Mouse (Mus musculus) frontal cortex, postnatal 14 days (tissue): Measurements from ENCODE around the gene Zfp933.
"Not testable (repeated sequence)": the region's sequence is repeated elsewhere in the genome, so short reads cannot be mapped to it uniquely, and the experiment has no call there.

Source experiments
- DNase-seq, 2 experiments: peaks; one replicate each; pipeline ENCODE4 v3.0.0; 2022; ENCODE audit warnings: low spot score in 2 of 2

Gene Zfp933

DNA sequence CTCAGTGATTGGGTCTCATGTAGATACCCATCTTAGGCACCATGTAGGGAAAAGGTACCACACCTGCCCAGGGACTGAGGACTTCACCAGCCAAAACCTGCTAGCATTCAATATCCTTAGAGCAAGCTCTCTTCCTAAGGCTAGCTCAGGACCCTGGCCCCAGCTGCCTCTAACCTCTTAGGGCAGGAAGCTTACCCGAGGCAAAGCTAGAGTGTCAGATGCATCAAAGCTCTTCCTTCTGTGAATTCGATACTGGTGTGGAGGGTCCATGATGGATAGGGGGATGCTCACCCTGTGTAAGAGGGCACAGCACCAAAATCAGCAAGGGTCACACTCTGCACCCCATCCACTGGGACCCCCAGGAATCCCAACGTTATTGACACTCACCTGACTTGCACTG lies 13.9 kb upstream of the Zfp933 start:
- no peak for DNase-seq

DNA sequence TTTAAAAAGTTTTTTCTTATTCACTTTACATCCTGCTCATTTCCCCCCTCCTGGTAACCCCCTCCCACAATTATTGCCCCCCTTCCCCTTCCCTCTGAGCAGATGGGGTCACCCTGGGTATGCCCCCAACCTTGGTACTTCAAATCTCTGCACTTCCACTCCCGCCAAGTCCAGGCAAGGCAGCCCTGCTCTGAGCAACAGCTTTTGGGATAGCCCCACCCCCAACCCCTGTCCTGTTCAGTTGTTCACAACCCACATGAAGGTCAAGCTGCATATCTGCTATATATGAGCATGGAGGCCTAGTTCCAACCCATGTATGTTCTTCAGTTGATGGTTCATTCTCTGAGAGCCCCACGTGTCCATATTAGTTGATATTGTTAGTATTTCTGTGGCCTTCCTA lies 2.6 kb upstream of the Zfp933 start:
- no peak for DNase-seq

DNA sequence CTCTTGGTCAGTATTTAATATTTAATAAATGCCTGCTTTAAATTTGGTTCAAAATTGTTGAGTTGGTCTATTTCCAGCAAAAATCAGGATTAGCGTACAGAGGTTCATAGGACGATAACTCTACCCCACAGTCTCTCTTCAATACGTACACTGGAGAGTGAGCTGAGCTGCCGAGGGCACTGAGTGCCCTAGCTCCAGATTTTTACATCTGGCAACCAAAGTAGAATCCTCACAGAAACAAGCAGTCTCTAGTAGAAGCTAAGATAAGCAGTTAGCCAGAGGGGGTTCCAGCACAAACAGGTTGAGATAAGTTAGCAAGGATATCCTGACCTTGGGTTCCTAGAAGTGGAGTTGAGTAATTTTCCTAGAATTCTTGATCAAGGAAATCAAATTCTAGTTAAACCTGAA lies 422 bp upstream of the Zfp933 start:
- DNase-seq, result no peak

DNA sequence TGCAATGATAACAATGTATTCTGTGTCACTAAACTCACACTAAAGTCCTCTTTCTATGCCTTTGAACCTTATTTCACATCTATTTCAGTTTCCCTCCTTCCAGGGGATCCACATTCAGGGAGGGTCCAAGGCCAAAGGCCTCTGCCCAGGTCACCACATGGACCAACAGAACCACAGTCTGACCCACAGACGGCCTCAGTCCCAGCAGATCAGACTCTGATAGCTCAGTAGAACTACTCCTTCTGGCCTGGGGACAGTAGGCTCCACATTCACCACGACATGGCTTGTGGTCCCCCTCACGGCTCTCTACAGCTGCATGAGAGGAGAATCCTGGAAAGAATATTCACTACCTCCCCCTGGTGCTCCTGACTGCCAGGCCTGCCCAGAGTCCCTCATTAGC lies 5.3 kb downstream of the Zfp933 start:
- no peak for DNase-seq

DNA sequence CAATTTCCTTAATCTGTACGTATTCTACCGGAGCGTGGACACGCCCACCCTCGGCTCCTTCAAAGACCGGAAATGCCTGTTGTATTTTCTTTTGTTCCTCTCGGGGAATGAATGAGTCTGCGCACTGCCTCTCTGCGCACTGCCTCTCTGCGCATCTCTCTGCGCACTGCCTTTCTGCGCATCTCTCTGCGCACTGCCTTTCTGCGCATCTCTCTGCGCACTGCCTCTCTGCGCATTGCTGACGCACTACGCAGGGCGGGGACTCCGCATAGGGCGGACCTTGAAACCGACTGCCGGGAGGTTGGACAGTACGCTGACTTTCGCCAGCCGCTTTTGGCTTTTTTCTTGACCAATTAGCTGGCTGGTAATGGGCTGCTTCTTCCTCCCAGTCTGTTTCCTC lies 8.9 kb downstream of the Zfp933 start:
- peak in 1 of 2 experiments; percentile 33 for DNase-seq

DNA sequence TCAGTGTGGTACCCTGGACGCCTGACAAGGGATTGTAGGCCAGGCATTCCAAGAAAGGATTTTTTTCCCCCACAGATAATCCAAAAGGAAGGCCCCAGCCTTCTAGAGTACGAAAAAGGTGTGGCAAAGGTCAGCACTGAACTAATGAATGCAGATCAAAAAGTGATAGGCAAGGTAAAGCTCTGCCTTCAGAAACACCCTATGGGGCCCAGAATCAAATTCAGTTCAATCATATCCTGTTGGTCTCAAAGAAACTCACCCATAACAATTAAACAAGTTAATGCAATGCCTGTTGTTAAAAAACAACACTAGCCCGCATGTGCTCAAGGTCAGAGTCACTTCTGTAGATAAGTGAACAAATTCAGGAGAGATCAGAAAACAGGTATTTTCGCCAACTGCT lies 23.8 kb downstream of the Zfp933 start:
- DNase-seq, result no peak

DNA sequence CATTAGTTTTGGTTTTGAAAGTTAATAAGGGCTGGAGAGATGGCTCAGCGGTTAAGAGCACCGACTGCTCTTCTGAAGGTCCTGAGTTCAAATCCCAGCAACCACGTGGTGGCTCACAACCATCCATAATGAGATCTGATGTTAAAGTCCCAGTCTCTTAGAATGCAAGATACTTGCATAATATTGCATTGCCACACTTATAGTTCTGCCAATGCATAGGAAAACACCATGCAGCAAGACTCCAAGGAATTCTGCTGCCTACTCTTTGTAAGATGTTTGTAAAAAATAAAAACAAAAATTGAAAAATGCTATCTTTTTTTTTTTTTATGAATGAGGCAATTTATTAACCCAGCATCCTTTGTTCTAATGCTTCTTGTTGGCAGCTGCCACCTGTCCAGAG lies 26.8 kb downstream of the Zfp933 start:
- not testable (repeated sequence) for DNase-seq

DNA sequence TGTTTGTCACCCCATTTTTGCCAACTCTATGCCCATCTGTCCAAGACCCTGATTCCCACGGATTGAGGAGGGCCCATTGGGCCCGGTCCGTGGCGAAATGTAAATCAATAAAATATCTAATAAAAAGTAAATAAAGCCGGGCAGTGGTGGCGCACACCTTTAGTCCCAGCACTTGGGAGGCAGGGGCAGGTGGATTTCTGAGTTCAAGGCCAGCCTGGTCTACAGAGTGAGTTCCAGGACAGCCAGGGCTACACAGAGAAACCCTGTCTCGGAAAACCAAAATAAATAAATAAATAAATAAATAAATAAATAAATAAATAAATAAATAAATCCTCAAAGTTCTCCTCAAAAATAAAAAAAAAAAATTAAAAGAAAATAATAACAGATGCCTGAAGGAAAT lies 28.5 kb downstream of the Zfp933 start:
- DNase-seq, result not testable (repeated sequence)

DNA sequence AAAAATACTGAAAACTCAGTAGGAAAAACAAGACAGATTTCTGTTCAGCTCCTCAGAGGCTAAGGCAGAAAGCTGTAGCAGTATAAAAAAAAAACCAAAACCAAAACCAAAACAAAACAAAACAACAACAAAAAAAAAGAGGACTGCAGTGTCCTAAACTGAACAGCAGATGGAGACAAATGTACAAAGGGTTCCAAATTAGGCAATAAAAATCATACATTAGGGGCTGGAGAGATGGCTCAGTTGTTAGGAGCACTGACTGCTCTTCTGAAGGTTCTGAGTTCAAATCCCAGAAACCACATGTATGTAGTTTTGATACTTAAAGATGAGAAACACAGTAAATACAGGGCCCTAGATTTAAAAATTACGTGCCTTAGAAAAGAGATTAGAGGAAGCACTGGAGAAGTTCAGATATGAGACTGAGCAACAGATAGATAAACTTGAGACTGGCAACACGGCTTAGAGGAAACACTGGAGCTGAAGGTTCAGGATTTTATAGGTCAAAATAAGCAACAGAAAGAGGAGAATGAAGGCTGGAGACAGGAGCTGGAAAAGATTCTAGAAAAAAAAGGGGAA lies 33.5 kb downstream of the Zfp933 start:
- DNase-seq, result no peak

DNA sequence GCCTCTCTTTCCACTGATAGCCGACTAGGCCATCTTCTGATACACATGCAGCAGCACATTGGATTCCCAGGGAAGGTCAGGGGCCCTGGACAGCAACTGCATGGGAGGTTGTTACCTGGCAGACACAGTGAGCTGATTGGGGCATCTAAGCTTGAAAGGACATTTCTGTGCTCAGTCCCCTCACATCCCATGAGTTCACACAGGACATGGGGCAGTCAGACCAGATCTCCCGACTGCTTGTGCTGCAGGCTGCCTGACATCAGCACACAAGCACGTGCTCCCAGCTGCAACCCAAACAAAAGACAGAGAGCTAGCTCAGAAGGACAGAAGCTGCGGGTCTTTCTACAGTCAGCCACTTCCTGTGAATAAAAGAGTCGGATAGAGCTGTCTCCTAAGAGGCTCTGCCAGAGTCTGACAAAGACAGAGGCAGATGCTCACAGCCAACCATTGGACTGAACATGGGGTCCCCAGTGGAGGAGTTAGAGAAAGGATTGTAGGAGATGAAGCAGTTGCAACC lies 34.9 kb downstream of the Zfp933 start:
- no peak for DNase-seq

DNA sequence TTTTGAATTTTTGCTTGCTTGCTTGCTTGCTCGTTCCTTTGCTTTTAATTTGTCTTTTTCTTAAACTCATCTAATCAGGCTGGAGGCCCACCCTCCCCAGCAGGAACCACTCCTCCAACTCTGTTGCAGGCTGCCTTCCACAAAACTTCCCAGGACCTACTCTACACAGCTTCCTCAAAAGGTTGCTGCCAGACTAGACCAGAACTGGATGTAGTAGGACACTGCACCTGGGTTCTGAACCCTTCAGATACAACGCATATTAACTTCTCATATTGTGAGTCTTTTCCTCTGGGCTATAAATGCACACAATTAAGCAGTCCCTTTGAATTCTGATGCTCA lies 38.2 kb downstream of the Zfp933 start:
- not testable (repeated sequence) for DNase-seq

DNA sequence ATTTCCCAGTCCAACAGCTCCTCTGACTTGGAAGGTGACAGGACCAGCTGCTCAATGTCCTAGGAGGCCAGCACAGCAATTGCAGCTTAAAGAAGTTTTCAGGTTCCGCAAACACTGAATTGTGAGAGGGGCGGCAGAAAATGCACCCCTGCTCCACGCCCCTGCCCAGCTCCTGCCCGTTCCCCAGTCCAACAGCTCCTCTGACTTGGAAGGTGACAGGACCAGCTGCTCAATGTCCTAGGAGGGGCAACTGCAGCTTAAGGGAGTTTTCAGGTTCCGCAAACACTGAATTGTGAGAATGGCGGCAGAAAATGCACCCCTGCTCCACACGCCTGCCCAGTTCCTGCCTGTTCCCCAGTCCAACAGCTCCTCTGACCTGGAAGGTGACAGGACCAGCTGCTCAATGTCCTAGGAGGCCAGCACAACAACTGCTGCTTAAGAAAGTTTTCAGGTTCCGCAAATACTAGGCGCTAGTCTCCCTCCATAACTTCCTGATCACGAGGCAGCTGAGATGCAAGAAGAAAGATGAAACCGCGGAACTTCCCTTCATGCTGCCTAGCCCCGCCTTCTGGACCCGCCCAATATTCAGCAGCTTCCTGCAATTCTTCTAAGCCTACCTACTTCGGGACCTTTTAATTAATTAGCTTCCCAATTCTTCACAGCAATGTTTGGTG lies 38.7 kb downstream of the Zfp933 start, which contains the start of gene Zfp984:
TSS of gene Zfp984 (minus strand) at position 497 of the 674 bp plus-strand sequence.
- DNase-seq, result not testable (repeated sequence)

DNA sequence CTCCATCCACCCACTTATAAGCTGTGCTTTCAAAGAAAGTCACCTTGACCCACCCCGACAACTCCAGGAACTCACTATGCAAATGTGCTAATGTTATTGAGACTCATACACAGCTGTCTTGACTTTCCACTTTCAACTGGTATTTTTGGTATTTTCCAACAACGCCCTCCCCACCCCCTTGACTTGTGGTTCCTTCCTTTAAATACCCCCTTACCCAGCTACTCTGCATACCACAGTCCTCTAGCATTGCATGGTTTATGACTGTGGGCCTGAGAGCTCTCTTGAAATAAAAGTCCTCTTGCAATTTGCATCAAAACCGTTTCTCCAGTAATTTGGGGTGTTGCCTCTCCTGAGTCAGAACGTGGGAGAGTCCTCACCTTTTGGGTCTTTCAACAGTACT lies 39.7 kb downstream of the Zfp933 start:
- not testable (repeated sequence) for DNase-seq

DNA sequence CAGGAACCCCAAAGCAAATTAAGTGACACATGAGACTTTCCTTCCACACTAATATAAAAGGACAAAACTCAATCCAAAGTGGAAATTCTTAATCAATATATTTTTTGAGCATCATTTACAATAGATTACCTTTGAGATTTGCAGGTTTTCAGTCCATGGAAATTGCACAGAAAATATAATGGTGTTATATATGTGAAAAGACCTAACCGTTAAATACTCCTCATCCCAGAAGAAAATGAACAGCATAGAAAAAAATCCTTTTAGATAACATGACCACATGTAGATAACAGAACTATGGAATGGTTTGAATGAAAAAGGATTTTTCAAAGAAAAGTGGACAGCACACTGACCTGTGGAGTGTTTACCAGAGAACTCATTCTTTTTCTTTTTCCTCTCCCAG lies 52.9 kb downstream of the Zfp933 start:
- not testable (repeated sequence) for DNase-seq

DNA sequence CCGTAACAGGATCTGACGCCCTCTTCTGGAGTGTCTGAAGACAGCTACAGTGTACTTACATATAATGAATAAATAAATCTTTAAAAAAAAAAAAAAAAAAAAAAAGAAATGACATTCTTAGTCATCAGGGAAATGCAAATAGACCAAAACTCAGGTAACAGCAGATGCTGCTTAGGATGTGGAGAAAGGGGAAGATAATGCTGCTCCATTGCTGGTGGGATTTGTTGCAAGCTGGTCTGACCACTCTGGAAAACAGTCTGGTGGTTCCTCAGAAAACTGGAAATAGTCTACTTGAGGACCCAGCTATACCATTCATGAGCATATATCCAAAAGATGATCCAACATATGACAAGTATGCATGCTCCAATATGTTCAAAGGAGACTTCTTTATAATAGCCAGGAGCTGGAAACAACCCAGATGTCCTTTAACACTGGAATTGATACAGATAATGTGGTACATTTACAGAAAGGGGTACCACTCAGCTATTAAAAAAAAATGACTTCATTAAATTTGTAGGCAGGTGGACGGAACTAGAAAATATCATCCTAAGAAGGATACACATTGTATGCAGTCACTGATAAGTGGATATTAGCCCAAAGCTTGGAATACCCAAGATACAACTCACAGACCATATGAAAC lies 54.0 kb downstream of the Zfp933 start:
- not testable (repeated sequence) for DNase-seq

DNA sequence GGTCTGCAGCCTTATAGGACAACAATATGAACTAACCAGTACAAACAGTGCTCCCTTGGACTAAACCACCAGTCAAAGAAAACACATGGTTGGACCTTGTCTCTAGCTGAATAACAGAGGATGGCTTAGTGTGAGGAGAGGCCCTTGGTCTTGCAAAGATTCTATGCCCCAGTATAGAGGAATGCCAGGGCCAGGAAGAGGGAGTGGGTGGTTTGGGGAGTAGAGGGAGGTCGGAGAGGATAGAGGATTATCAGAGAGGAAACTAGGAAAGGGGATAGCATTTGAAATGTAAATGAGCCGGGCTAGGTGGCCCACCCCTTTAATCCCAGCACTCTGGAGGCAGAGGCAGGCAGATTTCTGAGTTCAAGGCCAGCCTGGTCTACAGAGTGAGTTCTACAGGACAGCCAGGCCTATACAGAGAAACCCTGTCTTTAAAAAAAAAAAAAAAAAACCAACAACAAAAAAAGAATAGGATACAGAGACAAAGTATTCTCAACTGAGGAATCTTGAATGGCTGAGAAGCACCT lies 54.7 kb downstream of the Zfp933 start:
- DNase-seq, result not testable (repeated sequence)

DNA sequence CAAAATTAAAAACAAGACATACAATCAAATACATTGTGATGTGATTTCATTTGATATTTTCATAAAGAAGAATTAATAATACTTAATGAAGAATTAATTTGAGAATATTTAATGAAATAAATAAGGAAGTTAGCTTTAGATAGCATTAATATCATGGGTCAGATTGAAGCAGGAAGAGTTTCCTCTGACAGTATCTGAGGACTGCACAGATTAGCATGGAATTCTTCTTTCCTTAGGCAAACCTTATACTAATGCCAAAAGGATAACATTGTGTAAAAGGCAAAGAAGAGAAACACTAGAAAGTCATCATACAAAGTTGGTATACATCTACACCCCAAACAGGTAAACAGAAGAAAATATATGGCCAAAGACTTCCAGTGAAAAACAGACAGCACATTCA lies 56.4 kb downstream of the Zfp933 start:
- DNase-seq, result not testable (repeated sequence)
